Mouse (Mus musculus): ENCODE measurements around the gene Zfp185. TPM values are rescaled to one million over a fixed set of nuclear protein-coding genes. Genes with fewer than 3 reads are reported as not detected.

Gene Zfp185
- 6.9 and 8.8 TPM in 2 replicates for polyA plus RNA-seq (2016; fragmentation: Nextera tagmentation; extraction: Ambion mirVana)

- Histone ChIP-seq H3K4me3 (peak within 1 kb of the TSS; percentile 34), H3K36me3 (no peaks in the 10 kb centered on the region), H3K9ac (peak within 1 kb of the TSS; percentile 35; the same call in 1 of the 2 replicates)
Observed at GRCm38 (mm10) chrX:72986841-72987519, at the start of gene Zfp185. TSS of gene Zfp185 (plus strand) at chrX:72987339.

GRCm38 (mm10) chrX:72953464-72953863, 33.7 kb upstream of the Zfp185 start:
- Histone ChIP-seq H3K9me3 (replicated peaks) (no peaks in the 10 kb centered on the region), H3K36me3 (peaks cover 12% of the 10 kb centered on the region), H3K27ac (no peak overlapping the region), H3K4me2 (replicated peaks) (no peak overlapping the region), H3K9ac (no peak overlapping the region), H3K4me1 (no peaks in the 10 kb centered on the region), H3K27me3 (no peaks in the 10 kb centered on the region), H3K4me3 (no peak overlapping the region)
- WGBS: 86% methylated on average over 4 of the region's 4 CpGs
- no peak for ATAC-seq (ENCODE audit: low FRiP score)

More at GRCm38 (mm10) chrX:72986841-72987519, at the start of gene Zfp185:
- peak within 1 kb of the TSS; percentile 56 for H3K4me2 ChIP-seq (replicated peaks)
- H3K27me3 ChIP-seq: peaks cover 17% of the 10 kb centered on the region
- ATAC-seq (ENCODE audit: low FRiP score): peak; percentile 60
- no peak within 1 kb of the TSS for H3K27ac ChIP-seq
- WGBS: 28% methylated on average over 19 of the region's 45 CpGs
- no peaks in the 10 kb centered on the region for H3K9me3 ChIP-seq (replicated peaks)
- H3K4me1 ChIP-seq: no peaks in the 10 kb centered on the region

GRCm38 (mm10) chrX:72956486-72956885, 30.7 kb upstream of the Zfp185 start:
- Histone ChIP-seq H3K9ac (no peak overlapping the region), H3K4me3 (no peak overlapping the region), H3K4me1 (no peaks in the 10 kb centered on the region), H3K9me3 (replicated peaks) (no peaks in the 10 kb centered on the region), H3K27me3 (no peaks in the 10 kb centered on the region), H3K27ac (no peak overlapping the region), H3K36me3 (peaks cover 9% of the 10 kb centered on the region), H3K4me2 (replicated peaks) (no peak overlapping the region)
- 88% methylated on average over 4 of the region's 4 CpGs for WGBS
- no peak for ATAC-seq (ENCODE audit: low FRiP score)

GRCm38 (mm10) chrX:72960431-72960830, 26.7 kb upstream of the Zfp185 start:
- no peaks in the 10 kb centered on the region for H3K27me3 ChIP-seq

GRCm38 (mm10) chrX:72961511-72961910, 25.6 kb upstream of the Zfp185 start:
- no peak for ATAC-seq (ENCODE audit: low FRiP score)
- H3K9me3 ChIP-seq (replicated peaks): no peaks in the 10 kb centered on the region

More at GRCm38 (mm10) chrX:72960431-72960830, 26.7 kb upstream of the Zfp185 start:
- 84% methylated on average over 4 of the region's 4 CpGs for WGBS
- Histone ChIP-seq H3K36me3 (peaks cover 9% of the 10 kb centered on the region), H3K4me1 (no peaks in the 10 kb centered on the region), H3K27ac (no peak overlapping the region), H3K9me3 (replicated peaks) (no peaks in the 10 kb centered on the region), H3K4me3 (no peak overlapping the region), H3K9ac (no peak overlapping the region), H3K4me2 (replicated peaks) (no peak overlapping the region)
- no peak for ATAC-seq (ENCODE audit: low FRiP score)

GRCm38 (mm10) chrX:72962743-72963142, 24.4 kb upstream of the Zfp185 start:
- H3K4me1 ChIP-seq: no peaks in the 10 kb centered on the region
- no peak overlapping the region for H3K4me3 ChIP-seq
- H3K27me3 ChIP-seq: no peaks in the 10 kb centered on the region
- H3K9ac ChIP-seq: no peak overlapping the region
- no peaks in the 10 kb centered on the region for H3K9me3 ChIP-seq (replicated peaks)
- no peak for ATAC-seq (ENCODE audit: low FRiP score)
- H3K36me3 ChIP-seq: no peaks in the 10 kb centered on the region
- H3K4me2 ChIP-seq (replicated peaks): no peak overlapping the region
- H3K27ac ChIP-seq: no peak overlapping the region
- 78% methylated on average over 3 of the region's 3 CpGs for WGBS

More at GRCm38 (mm10) chrX:72961511-72961910, 25.6 kb upstream of the Zfp185 start:
- H3K4me2 ChIP-seq (replicated peaks): no peak overlapping the region
- 76% methylated on average over 3 of the region's 3 CpGs for WGBS
- no peak overlapping the region for H3K9ac ChIP-seq
- H3K27me3 ChIP-seq: no peaks in the 10 kb centered on the region
- no peaks in the 10 kb centered on the region for H3K4me1 ChIP-seq
- H3K4me3 ChIP-seq: no peak overlapping the region
- H3K36me3 ChIP-seq: peaks cover 3% of the 10 kb centered on the region
- H3K27ac ChIP-seq: no peak overlapping the region

- Histone ChIP-seq H3K4me2 (replicated peaks) (no peak overlapping the region), H3K36me3 (no peaks in the 10 kb centered on the region), H3K4me3 (no peak overlapping the region), H3K9me3 (replicated peaks) (no peaks in the 10 kb centered on the region), H3K4me1 (no peaks in the 10 kb centered on the region), H3K27me3 (peaks cover 15% of the 10 kb centered on the region), H3K27ac (no peak overlapping the region), H3K9ac (no peak overlapping the region)
- ATAC-seq (ENCODE audit: low FRiP score): no peak
- WGBS: 76% methylated on average over 6 of the region's 6 CpGs
Observed at GRCm38 (mm10) chrX:72982831-72983230, 4.3 kb upstream of the Zfp185 start.

GRCm38 (mm10) chrX:72985607-72986006, 1.5 kb upstream of the Zfp185 start:
- 94% methylated on average over 2 of the region's 2 CpGs for WGBS

GRCm38 (mm10) chrX:72987520-72987905, 374 bp downstream of the Zfp185 start:
- Histone ChIP-seq H3K4me1 (no peaks in the 10 kb centered on the region), H3K4me3 (peak overlapping the region; percentile 34), H3K4me2 (replicated peaks) (peak overlapping the region; percentile 56), H3K27ac (no peak overlapping the region), H3K27me3 (peaks cover 17% of the 10 kb centered on the region), H3K36me3 (no peaks in the 10 kb centered on the region), H3K9ac (peak overlapping the region; percentile 35; the same call in 1 of the 2 replicates), H3K9me3 (replicated peaks) (no peaks in the 10 kb centered on the region)
- WGBS: 33% methylated on average over 14 of the region's 14 CpGs
- 0 out of 2 replicates have a peak, but pooled peaks have one; percentile 8 for ATAC-seq (ENCODE audit: low FRiP score)

More at GRCm38 (mm10) chrX:72985607-72986006, 1.5 kb upstream of the Zfp185 start:
- H3K27ac ChIP-seq: no peak overlapping the region
- no peak overlapping the region for H3K4me2 ChIP-seq (replicated peaks)
- no peak overlapping the region for H3K9ac ChIP-seq
- H3K9me3 ChIP-seq (replicated peaks): no peaks in the 10 kb centered on the region
- no peaks in the 10 kb centered on the region for H3K4me1 ChIP-seq
- H3K4me3 ChIP-seq: no peak overlapping the region
- peaks cover 17% of the 10 kb centered on the region for H3K27me3 ChIP-seq
- no peaks in the 10 kb centered on the region for H3K36me3 ChIP-seq
- ATAC-seq (ENCODE audit: low FRiP score): no peak

- Histone ChIP-seq H3K9ac (no peak overlapping the region), H3K4me1 (no peaks in the 10 kb centered on the region), H3K9me3 (replicated peaks) (no peaks in the 10 kb centered on the region), H3K27me3 (peaks cover 17% of the 10 kb centered on the region), H3K27ac (no peak overlapping the region), H3K4me2 (replicated peaks) (no peak overlapping the region), H3K4me3 (no peak overlapping the region), H3K36me3 (no peaks in the 10 kb centered on the region)
- 85% methylated on average over 3 of the region's 3 CpGs for WGBS
- ATAC-seq (ENCODE audit: low FRiP score): no peak
Observed at GRCm38 (mm10) chrX:72988431-72988830, 1.3 kb downstream of the Zfp185 start.

GRCm38 (mm10) chrX:72990581-72990980, 3.4 kb downstream of the Zfp185 start:
- Histone ChIP-seq H3K4me2 (replicated peaks) (no peak overlapping the region), H3K9me3 (replicated peaks) (no peaks in the 10 kb centered on the region), H3K27me3 (peaks cover 17% of the 10 kb centered on the region), H3K9ac (no peak overlapping the region), H3K36me3 (no peaks in the 10 kb centered on the region), H3K4me1 (no peaks in the 10 kb centered on the region), H3K4me3 (no peak overlapping the region), H3K27ac (no peak overlapping the region)
- no peak for ATAC-seq (ENCODE audit: low FRiP score)
- 74% methylated on average over 3 of the region's 3 CpGs for WGBS

- Histone ChIP-seq H3K27ac (no peak overlapping the region), H3K9me3 (replicated peaks) (no peaks in the 10 kb centered on the region), H3K27me3 (peaks cover 6% of the 10 kb centered on the region), H3K36me3 (no peaks in the 10 kb centered on the region), H3K9ac (no peak overlapping the region), H3K4me2 (replicated peaks) (no peak overlapping the region), H3K4me1 (no peaks in the 10 kb centered on the region), H3K4me3 (no peak overlapping the region)
- no peak for ATAC-seq (ENCODE audit: low FRiP score)
- WGBS: 59% methylated on average over 5 of the region's 5 CpGs
Observed at GRCm38 (mm10) chrX:72992291-72992919, 5.3 kb downstream of the Zfp185 start.

Data from hindbrain, embryonic 12.5 days (tissue).